Mouse (Mus musculus): ENCODE measurements around the gene Cacna2d4.

Gene Cacna2d4

GRCm38 (mm10) chr6:119237427-119237989, 1.2 kb downstream of the Cacna2d4 start:
- no peak for DNase-seq (ENCODE audit: low read depth, low spot score)
- Histone ChIP-seq H3K27me3 (ENCODE audit: control insufficient read depth, insufficient read depth, low read length, poor library complexity, severe bottlenecking) (no peaks in the 10 kb centered on the region), H3K36me3 (ENCODE audit: control insufficient read depth, insufficient read depth, low read length, poor library complexity, severe bottlenecking) (no peaks in the 10 kb centered on the region)

DNA sequence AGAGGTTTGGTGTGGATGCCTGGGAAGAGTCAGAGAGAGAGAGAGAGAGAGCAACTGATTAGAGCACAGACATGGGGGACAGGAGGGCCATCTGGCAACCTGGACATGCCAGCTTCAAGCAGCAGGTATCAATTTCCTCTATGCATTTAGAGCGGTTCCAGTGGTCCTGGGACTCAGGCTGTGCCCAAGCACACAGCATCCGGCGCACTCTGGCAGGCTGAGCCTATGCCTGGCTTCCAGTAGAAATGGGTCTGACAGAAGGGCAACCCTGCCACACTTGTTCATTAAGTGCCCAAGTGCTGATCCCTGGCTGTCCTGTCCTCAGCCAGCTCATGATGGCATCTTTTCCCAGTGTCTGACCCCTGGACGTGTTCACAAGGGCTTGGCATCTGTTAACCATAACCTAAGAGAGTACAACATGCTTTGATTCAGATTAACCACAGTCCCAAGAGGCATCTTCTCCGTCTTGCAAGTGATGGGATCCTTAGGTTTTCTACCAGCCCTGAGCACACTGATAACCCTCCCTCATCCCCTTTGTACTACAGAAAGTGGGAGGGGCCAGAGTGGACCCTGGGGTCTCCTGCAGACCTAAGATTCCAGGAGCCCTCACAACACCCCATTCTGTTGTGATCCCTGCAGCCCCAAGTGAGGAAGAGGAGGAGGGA, 3.1 kb downstream of the Cacna2d4 start:
- no peak for DNase-seq (ENCODE audit: low read depth, low spot score)
- Histone ChIP-seq H3K36me3 (ENCODE audit: control insufficient read depth, insufficient read depth, low read length, poor library complexity, severe bottlenecking) (no peaks in the 10 kb centered on the region), H3K27me3 (ENCODE audit: control insufficient read depth, insufficient read depth, low read length, poor library complexity, severe bottlenecking) (no peaks in the 10 kb centered on the region)

- DNase-seq (ENCODE audit: low read depth, low spot score) = no peak
- no peaks in the 10 kb centered on the region for H3K36me3 ChIP-seq (ENCODE audit: control insufficient read depth, insufficient read depth, low read length, poor library complexity, severe bottlenecking)
- no peaks in the 10 kb centered on the region for H3K27me3 ChIP-seq (ENCODE audit: control insufficient read depth, insufficient read depth, low read length, poor library complexity, severe bottlenecking)
These were observed 3.9 kb downstream of the Cacna2d4 start for GRCm38 (mm10) chr6:119240256-119240655.

DNA sequence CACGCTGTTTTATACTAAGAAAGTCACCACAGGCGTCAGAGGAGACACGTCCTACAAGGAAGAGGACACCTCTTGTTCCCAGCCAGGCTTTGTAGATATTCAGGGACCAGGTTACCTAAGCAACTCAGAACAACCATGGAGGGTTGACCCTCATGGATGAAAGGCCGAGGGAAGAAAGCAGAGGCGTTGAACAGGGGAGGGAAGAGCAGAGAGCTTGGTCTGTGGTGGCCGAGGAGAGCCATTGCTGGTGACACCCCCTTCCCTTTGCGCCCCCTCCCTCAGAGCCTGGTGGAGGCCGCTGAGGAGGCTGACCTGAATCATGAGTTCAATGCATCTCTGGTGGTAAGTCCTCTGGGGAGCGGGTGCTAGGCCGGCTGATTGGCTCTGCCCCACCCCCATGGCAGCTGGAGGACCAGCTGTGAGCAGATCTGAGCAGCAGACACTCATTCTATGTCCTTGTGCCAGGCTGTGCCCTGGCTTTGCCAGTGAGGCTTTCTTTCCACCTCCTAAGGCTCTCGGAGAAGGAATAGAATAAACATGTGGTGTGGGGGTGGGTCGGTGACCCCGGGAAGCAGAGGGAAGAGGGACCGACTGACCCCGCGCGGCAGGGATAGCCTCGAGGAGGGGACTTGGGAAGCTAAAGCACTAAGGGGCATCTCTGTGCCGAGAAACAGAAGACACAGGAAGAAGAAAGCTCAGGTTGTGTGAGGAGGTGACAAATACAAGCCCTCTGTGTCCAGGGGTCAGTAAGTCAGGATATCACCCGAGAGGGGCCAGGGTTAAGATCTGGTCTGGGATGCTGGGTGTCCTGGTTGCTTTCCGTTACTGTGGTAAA, 4.8 kb downstream of the Cacna2d4 start:
- Histone ChIP-seq H3K27me3 (ENCODE audit: control insufficient read depth, insufficient read depth, low read length, poor library complexity, severe bottlenecking) (no peaks in the 10 kb centered on the region), H3K36me3 (ENCODE audit: control insufficient read depth, insufficient read depth, low read length, poor library complexity, severe bottlenecking) (no peaks in the 10 kb centered on the region)
- DNase-seq (ENCODE audit: low read depth, low spot score) = no peak

- DNase-seq (ENCODE audit: low read depth, low spot score) = no peak
- Histone ChIP-seq H3K36me3 (ENCODE audit: control insufficient read depth, insufficient read depth, low read length, poor library complexity, severe bottlenecking) (no peaks in the 10 kb centered on the region), H3K27me3 (ENCODE audit: control insufficient read depth, insufficient read depth, low read length, poor library complexity, severe bottlenecking) (no peaks in the 10 kb centered on the region)
These were observed 9.8 kb downstream of the Cacna2d4 start for GRCm38 (mm10) chr6:119246082-119246481.

- no peaks in the 10 kb centered on the region for H3K27me3 ChIP-seq (ENCODE audit: control insufficient read depth, insufficient read depth, low read length, poor library complexity, severe bottlenecking)
- no peaks in the 10 kb centered on the region for H3K36me3 ChIP-seq (ENCODE audit: control insufficient read depth, insufficient read depth, low read length, poor library complexity, severe bottlenecking)
- no peak for DNase-seq (ENCODE audit: low read depth, low spot score)
These were observed 12.3 kb downstream of the Cacna2d4 start for GRCm38 (mm10) chr6:119248578-119248977.

DNA sequence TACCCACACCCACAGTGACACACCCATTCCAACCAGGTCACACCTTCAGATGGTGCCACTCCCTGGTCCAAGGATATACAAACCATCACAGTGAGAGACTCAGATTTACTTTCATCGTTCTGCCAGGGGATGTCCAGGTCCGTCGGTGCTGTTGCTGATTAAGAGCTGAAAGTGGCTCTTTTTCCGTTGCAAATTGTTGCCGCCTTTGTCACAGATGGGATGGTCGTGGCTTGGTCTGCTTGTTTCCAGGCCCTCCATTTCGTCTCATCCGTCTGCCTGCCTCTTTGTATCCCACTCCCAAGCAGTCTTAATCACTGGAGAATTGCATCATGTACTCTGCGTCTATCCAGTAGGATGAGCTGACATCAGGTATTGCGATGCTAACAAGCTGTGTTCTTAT, 13.4 kb downstream of the Cacna2d4 start:
- H3K36me3 ChIP-seq (ENCODE audit: control insufficient read depth, insufficient read depth, low read length, poor library complexity, severe bottlenecking) = no peaks in the 10 kb centered on the region
- DNase-seq (ENCODE audit: low read depth, low spot score) = no peak
- H3K27me3 ChIP-seq (ENCODE audit: control insufficient read depth, insufficient read depth, low read length, poor library complexity, severe bottlenecking) = no peaks in the 10 kb centered on the region

GRCm38 (mm10) chr6:119251704-119252103, 15.4 kb downstream of the Cacna2d4 start:
- DNase-seq (ENCODE audit: low read depth, low spot score) = no peak
- H3K27me3 ChIP-seq (ENCODE audit: control insufficient read depth, insufficient read depth, low read length, poor library complexity, severe bottlenecking) = no peaks in the 10 kb centered on the region
- no peaks in the 10 kb centered on the region for H3K36me3 ChIP-seq (ENCODE audit: control insufficient read depth, insufficient read depth, low read length, poor library complexity, severe bottlenecking)

GRCm38 (mm10) chr6:119276713-119277112, 40.4 kb downstream of the Cacna2d4 start:
- DNase-seq (ENCODE audit: low read depth, low spot score) = no peak
- H3K27me3 ChIP-seq (ENCODE audit: control insufficient read depth, insufficient read depth, low read length, poor library complexity, severe bottlenecking) = no peaks in the 10 kb centered on the region
- no peaks in the 10 kb centered on the region for H3K36me3 ChIP-seq (ENCODE audit: control insufficient read depth, insufficient read depth, low read length, poor library complexity, severe bottlenecking)

DNA sequence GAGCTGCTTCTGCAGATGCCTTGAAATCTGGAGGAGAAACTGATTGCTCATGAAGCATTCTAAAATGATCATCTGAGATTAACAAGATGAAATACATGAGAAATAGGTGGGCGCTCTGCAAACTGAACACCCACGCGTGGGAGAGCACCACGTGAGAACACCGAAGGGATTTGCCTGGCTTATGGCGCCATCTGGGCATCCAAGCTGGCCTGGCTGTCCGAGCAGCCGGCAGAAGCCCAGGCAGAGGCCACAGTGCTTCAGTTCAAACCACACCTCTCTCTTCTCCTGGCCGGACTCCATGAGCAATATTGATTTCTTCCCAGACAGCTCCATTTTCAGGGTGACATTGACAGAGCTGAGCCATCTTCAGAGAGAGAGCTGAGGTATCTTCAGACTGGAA, 44.4 kb downstream of the Cacna2d4 start:
- Histone ChIP-seq H3K36me3 (ENCODE audit: control insufficient read depth, insufficient read depth, low read length, poor library complexity, severe bottlenecking) (no peaks in the 10 kb centered on the region), H3K27me3 (ENCODE audit: control insufficient read depth, insufficient read depth, low read length, poor library complexity, severe bottlenecking) (no peaks in the 10 kb centered on the region)

GRCm38 (mm10) chr6:119301310-119301709, 65.0 kb downstream of the Cacna2d4 start:
- Histone ChIP-seq H3K36me3 (ENCODE audit: control insufficient read depth, insufficient read depth, low read length, poor library complexity, severe bottlenecking) (no peaks in the 10 kb centered on the region), H3K27me3 (ENCODE audit: control insufficient read depth, insufficient read depth, low read length, poor library complexity, severe bottlenecking) (no peaks in the 10 kb centered on the region)
- DNase-seq (ENCODE audit: low read depth, low spot score) = no peak

More for the DNA sequence above, 44.4 kb downstream of the Cacna2d4 start:
- no peak for DNase-seq (ENCODE audit: low read depth, low spot score)

DNA sequence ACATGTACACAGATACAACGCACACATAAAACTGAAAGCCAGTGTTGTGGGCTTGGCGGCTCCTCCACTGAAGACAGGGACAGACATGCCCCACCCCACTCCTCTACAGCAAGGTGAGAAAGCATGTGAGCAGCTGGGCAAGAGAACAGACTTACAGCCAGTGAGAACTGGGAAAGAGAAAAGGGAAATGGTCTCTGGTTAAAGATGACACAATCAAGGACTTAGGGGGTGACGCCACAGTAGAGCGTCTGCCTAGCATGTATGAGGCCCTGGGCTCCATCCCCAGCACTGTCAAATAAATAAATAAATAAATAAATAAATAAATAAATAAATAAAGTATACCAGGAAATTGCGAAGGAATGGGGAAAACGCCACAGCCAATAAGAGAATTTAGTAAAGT, 67.0 kb downstream of the Cacna2d4 start:
- no peaks in the 10 kb centered on the region for H3K27me3 ChIP-seq (ENCODE audit: control insufficient read depth, insufficient read depth, low read length, poor library complexity, severe bottlenecking)
- no peak for DNase-seq (ENCODE audit: low read depth, low spot score)

GRCm38 (mm10) chr6:119307867-119308413, 71.6 kb downstream of the Cacna2d4 start:
- H3K36me3 ChIP-seq (ENCODE audit: control insufficient read depth, insufficient read depth, low read length, poor library complexity, severe bottlenecking) = no peaks in the 10 kb centered on the region
- DNase-seq (ENCODE audit: low read depth, low spot score) = no peak
- no peaks in the 10 kb centered on the region for H3K27me3 ChIP-seq (ENCODE audit: control insufficient read depth, insufficient read depth, low read length, poor library complexity, severe bottlenecking)

More for the DNA sequence above, 67.0 kb downstream of the Cacna2d4 start:
- no peaks in the 10 kb centered on the region for H3K36me3 ChIP-seq (ENCODE audit: control insufficient read depth, insufficient read depth, low read length, poor library complexity, severe bottlenecking)

- DNase-seq (ENCODE audit: low read depth, low spot score) = no peak
- Histone ChIP-seq H3K36me3 (ENCODE audit: control insufficient read depth, insufficient read depth, low read length, poor library complexity, severe bottlenecking) (no peaks in the 10 kb centered on the region), H3K27me3 (ENCODE audit: control insufficient read depth, insufficient read depth, low read length, poor library complexity, severe bottlenecking) (no peaks in the 10 kb centered on the region)
These were observed 73.8 kb downstream of the Cacna2d4 start for GRCm38 (mm10) chr6:119310176-119310575.

GRCm38 (mm10) chr6:119312381-119312780, 76.1 kb downstream of the Cacna2d4 start:
- no peak for DNase-seq (ENCODE audit: low read depth, low spot score)
- no peaks in the 10 kb centered on the region for H3K27me3 ChIP-seq (ENCODE audit: control insufficient read depth, insufficient read depth, low read length, poor library complexity, severe bottlenecking)
- no peaks in the 10 kb centered on the region for H3K36me3 ChIP-seq (ENCODE audit: control insufficient read depth, insufficient read depth, low read length, poor library complexity, severe bottlenecking)

Measured in splenic B cell, adult 2 months (primary cell).